Mouse (Mus musculus) heart, embryonic 13.5 days (tissue): ENCODE data around the gene Dgkg. TPM values are rescaled to one million over a fixed set of nuclear protein-coding genes. Genes with fewer than 3 reads are reported as not detected.

Experiments
- ATAC-seq: fragments of 200-750 bp; cut with Nextera tagmentation; 2 replicates; pipeline ENCODE4 v1.8.0; 2017; ENCODE audit warnings: moderate TSS enrichment; ENCODE audit not compliant: insufficient number of reproducible peaks, low FRiP score, low TSS enrichment; ENCODE audit errors: extremely low read depth
- H3K27ac ChIP-seq: fragments of 300-500 bp; sonication (generic); replicated peaks from 2 replicates; pipeline ENCODE4 v1.5.1; 2015; ENCODE audit warnings: moderate library complexity, mild to moderate bottlenecking, inconsistent platforms
- H3K27me3 ChIP-seq: fragments of 300-500 bp; sonication (generic); replicated peaks from 2 replicates; pipeline ENCODE4 v1.6.1; 2015; ENCODE audit warnings: mild to moderate bottlenecking, inconsistent platforms
- H3K36me3 ChIP-seq: fragments of 300-500 bp; sonication (generic); 2 replicates; pipeline ENCODE4 v1.6.1; 2015; ENCODE audit warnings: mild to moderate bottlenecking, inconsistent platforms
- H3K4me1 ChIP-seq: fragments of 300-500 bp; sonication (generic); 2 replicates; pipeline ENCODE4 v1.6.1; 2015; ENCODE audit warnings: inconsistent platforms
- H3K4me2 ChIP-seq: fragments of 300-500 bp; sonication (generic); 2 replicates; pipeline ENCODE4 v1.6.1; 2015; ENCODE audit warnings: inconsistent platforms, mild to moderate bottlenecking, moderate library complexity
- H3K4me3 ChIP-seq: fragments of 300-500 bp; sonication (generic); 2 replicates; pipeline ENCODE4 v1.5.1; 2015; ENCODE audit warnings: moderate library complexity, mild to moderate bottlenecking, inconsistent platforms
- H3K9ac ChIP-seq: fragments of 300-500 bp; sonication (generic); 2 replicates; pipeline ENCODE4 v1.6.1; 2015; ENCODE audit warnings: inconsistent platforms, mild to moderate bottlenecking, moderate library complexity
- H3K9me3 ChIP-seq: fragments of 300-500 bp; sonication (generic); 2 replicates; pipeline ENCODE4 v1.6.1; 2016; ENCODE audit warnings: inconsistent platforms
- WGBS: fragments of 180-500 bp; shearing (Covaris S2); methylation state at CpG from one replicate; pipeline ENCODE4 v1.1.7; 2015; ENCODE audit warnings: mixed read lengths; 5-methylcytosine and 5-hydroxymethylcytosine counted together
- polyA plus RNA-seq: library from polyadenylated mRNA; unstranded; fragments of >200 nt; fragmentation: Nextera tagmentation; extraction: Ambion mirVana; gene quantifications from 2 replicates; pipeline ENCODE4 v1.2.1, GENCODE M21; 2015

Dgkg gene
- polyA plus RNA-seq, 1 experiment from 2014 or later: 0.43 TPM

GRCm38 (mm10) chr16:22564907-22565272 is 92.1 kb downstream of the Dgkg start:
- H3K27me3 ChIP-seq: no peaks in the 10 kb centered on the region
- no peak for ATAC-seq
- H3K9ac ChIP-seq: no peak overlapping the region; the same call in 1 of the 2 replicates
- WGBS: 48% methylated on average over 3 of the region's 3 CpGs
- H3K4me3 ChIP-seq: no peak overlapping the region
- peak overlapping the region; percentile 87 for H3K27ac ChIP-seq
- peaks cover 13% of the 10 kb centered on the region for H3K4me1 ChIP-seq
- H3K9me3 ChIP-seq: no peaks in the 10 kb centered on the region
- peak overlapping the region; percentile 53 for H3K4me2 ChIP-seq
- no peaks in the 10 kb centered on the region for H3K36me3 ChIP-seq

GRCm38 (mm10) chr16:22564259-22564906 is 92.6 kb downstream of the Dgkg start:
- peaks cover 13% of the 10 kb centered on the region for H3K4me1 ChIP-seq
- H3K27me3 ChIP-seq: no peaks in the 10 kb centered on the region
- peak; percentile 28; the same call in 1 of the 2 replicates for ATAC-seq
- H3K36me3 ChIP-seq: no peaks in the 10 kb centered on the region
- H3K4me2 ChIP-seq: peak overlapping the region; percentile 53
- H3K4me3 ChIP-seq: peak overlapping the region; percentile 14
- no peaks in the 10 kb centered on the region for H3K9me3 ChIP-seq
- H3K27ac ChIP-seq: peak overlapping the region; percentile 87
- peak overlapping the region; percentile 21 for H3K9ac ChIP-seq
- 25% methylated on average over 14 of the region's 14 CpGs for WGBS

- no peak overlapping the region for H3K4me2 ChIP-seq
- H3K9ac ChIP-seq: no peak overlapping the region
- no peak for ATAC-seq
- peak overlapping the region; percentile 87 for H3K27ac ChIP-seq
- H3K9me3 ChIP-seq: no peaks in the 10 kb centered on the region
- H3K36me3 ChIP-seq: no peaks in the 10 kb centered on the region
- H3K4me3 ChIP-seq: no peak overlapping the region
- no peaks in the 10 kb centered on the region for H3K27me3 ChIP-seq
- H3K4me1 ChIP-seq: peaks cover 13% of the 10 kb centered on the region
These were observed 93.4 kb downstream of the Dgkg start for GRCm38 (mm10) chr16:22563594-22563993.

- 42% methylated on average over 2 of the region's 2 CpGs for WGBS
- H3K36me3 ChIP-seq: no peaks in the 10 kb centered on the region
- H3K9ac ChIP-seq: no peak overlapping the region
- ATAC-seq: no peak
- H3K27me3 ChIP-seq: no peaks in the 10 kb centered on the region
- H3K27ac ChIP-seq: no peak overlapping the region
- peaks cover 37% of the 10 kb centered on the region for H3K4me1 ChIP-seq
- H3K9me3 ChIP-seq: no peaks in the 10 kb centered on the region
- no peak overlapping the region for H3K4me2 ChIP-seq
- no peak overlapping the region for H3K4me3 ChIP-seq
These were observed 102.0 kb downstream of the Dgkg start for GRCm38 (mm10) chr16:22554996-22555395.

- H3K27me3 ChIP-seq: no peaks in the 10 kb centered on the region
- 22% methylated on average over 9 of the region's 9 CpGs for WGBS
- no peaks in the 10 kb centered on the region for H3K9me3 ChIP-seq
- ATAC-seq: no peak
- peak overlapping the region; percentile 6; the same call in 1 of the 2 replicates for H3K27ac ChIP-seq
- H3K4me3 ChIP-seq: no peak overlapping the region
- H3K4me2 ChIP-seq: no peak overlapping the region
- H3K36me3 ChIP-seq: no peaks in the 10 kb centered on the region
- H3K9ac ChIP-seq: no peak overlapping the region
- H3K4me1 ChIP-seq: peaks cover 58% of the 10 kb centered on the region
These were observed 104.7 kb downstream of the Dgkg start for GRCm38 (mm10) chr16:22552351-22552750.

- Histone ChIP-seq H3K27me3 (no peaks in the 10 kb centered on the region), H3K27ac (0 out of 2 replicates have a peak overlapping the region, but pooled peaks have one; percentile 24), H3K9me3 (no peaks in the 10 kb centered on the region), H3K4me2 (peak overlapping the region; percentile 0; the same call in 1 of the 2 replicates), H3K36me3 (no peaks in the 10 kb centered on the region), H3K9ac (no peak overlapping the region), H3K4me3 (no peak overlapping the region), H3K4me1 (peaks cover 62% of the 10 kb centered on the region)
- 22% methylated on average over 11 of the region's 11 CpGs for WGBS
- ATAC-seq: no peak
These were observed 105.6 kb downstream of the Dgkg start for GRCm38 (mm10) chr16:22551231-22552000.

- Histone ChIP-seq H3K4me3 (peak overlapping the region; percentile 57), H3K4me1 (peaks cover 80% of the 10 kb centered on the region), H3K4me2 (peak overlapping the region; percentile 80), H3K27me3 (no peaks in the 10 kb centered on the region), H3K36me3 (no peaks in the 10 kb centered on the region), H3K9me3 (no peaks in the 10 kb centered on the region), H3K27ac (no peak overlapping the region), H3K9ac (peak overlapping the region; percentile 84; the same call in 1 of the 2 replicates)
- no peak for ATAC-seq
- WGBS: 51% methylated on average over 5 of the region's 5 CpGs
These were observed 107.7 kb downstream of the Dgkg start for GRCm38 (mm10) chr16:22549346-22549745.

GRCm38 (mm10) chr16:22548167-22549080 is 108.6 kb downstream of the Dgkg start:
- Histone ChIP-seq H3K4me3 (peak overlapping the region; percentile 57), H3K27ac (peak overlapping the region; percentile 87), H3K4me2 (peak overlapping the region; percentile 80), H3K9me3 (no peaks in the 10 kb centered on the region), H3K27me3 (no peaks in the 10 kb centered on the region), H3K4me1 (peaks cover 80% of the 10 kb centered on the region), H3K36me3 (no peaks in the 10 kb centered on the region), H3K9ac (peak overlapping the region; percentile 84)
- WGBS: 7% methylated on average over 26 of the region's 26 CpGs
- no peak for ATAC-seq

GRCm38 (mm10) chr16:22547741-22548140 is 109.3 kb downstream of the Dgkg start:
- Histone ChIP-seq H3K9ac (peak overlapping the region; percentile 84), H3K27me3 (no peaks in the 10 kb centered on the region), H3K9me3 (no peaks in the 10 kb centered on the region), H3K36me3 (no peaks in the 10 kb centered on the region), H3K4me3 (peak overlapping the region; percentile 57), H3K27ac (peak overlapping the region; percentile 87; the same call in 1 of the 2 replicates), H3K4me2 (peak overlapping the region; percentile 80), H3K4me1 (peaks cover 81% of the 10 kb centered on the region)
- ATAC-seq: no peak
- 59% methylated on average over 10 of the region's 10 CpGs for WGBS

GRCm38 (mm10) chr16:22545799-22546198 is 111.2 kb downstream of the Dgkg start:
- no peak overlapping the region for H3K4me2 ChIP-seq
- H3K27ac ChIP-seq: peak overlapping the region; percentile 57
- peaks cover 80% of the 10 kb centered on the region for H3K4me1 ChIP-seq
- H3K27me3 ChIP-seq: no peaks in the 10 kb centered on the region
- H3K9me3 ChIP-seq: no peaks in the 10 kb centered on the region
- no peaks in the 10 kb centered on the region for H3K36me3 ChIP-seq
- 0 out of 2 replicates have a peak overlapping the region, but pooled peaks have one; percentile 1 for H3K9ac ChIP-seq
- 67% methylated on average over 8 of the region's 8 CpGs for WGBS
- no peak overlapping the region for H3K4me3 ChIP-seq
- ATAC-seq: no peak
